Comparison of ENCODE assay signal across 25 mouse cellular contexts in genomic region chr4:144420644-144421043, GRCm38 (mm10). TPM values are rescaled to one million over a fixed set of nuclear protein-coding genes. Genes with fewer than 3 reads are reported as not detected.
DNase-seq lines count a peak whose midpoint lies in the region; ATAC-seq and TF ChIP-seq lines count a peak whose summit lies in the region.
"Had no signal": no experiment of that assay in that cellular context is flagged by ENCODE, and none has a peak within 500 bp of the region (broad histone marks: within the 10 kb centered on the region; RNA-seq: fewer than 3 reads in every experiment).

No protein-coding gene starts in this region.

- no peak for TF ChIP-seq EP300 in stomach, postnatal 0 days (optimal IDR thresholded peaks at IDR 0.05)

- TF ChIP-seq CTCF in gastrocnemius, adult 2 months (IDR thresholded peaks at IDR 0.05) = peak; percentile 8; the same call in 1 of the 2 replicates
- TF ChIP-seq CTCF in lung, adult 2 months (IDR thresholded peaks at IDR 0.05; ENCODE audit: insufficient read depth, low read length) = peak; percentile 36
- TF ChIP-seq CTCF in stomach, postnatal 0 days (IDR thresholded peaks at IDR 0.05; ENCODE audit: low read depth) = peak; percentile 66

- no peaks in the 10 kb centered on the region for H3K27me3 ChIP-seq in stomach, postnatal 0 days (ENCODE audit: control insufficient read depth, insufficient read depth, low read length)
- no peaks in the 10 kb centered on the region for H3K27me3 ChIP-seq in neural tube, embryonic 15.5 days (replicated peaks)
- H3K27me3 ChIP-seq: limb, embryonic 15.5 days; midbrain, embryonic 15.5 days had no signal

- no peak for DNase-seq in gastrocnemius, adult 2 months
- no peak for DNase-seq in gastrocnemius, postnatal 4 days (ENCODE audit: low spot score in 2 of 2)
- DNase-seq in lung, adult 2 months = no peak
- DNase-seq in lung, postnatal 25 days (ENCODE audit: low spot score) = no peak
- no peak for DNase-seq in stomach, postnatal 0 days (ENCODE audit: low spot score)
- no peak for DNase-seq in cerebellum, adult 9-11 months
- DNase-seq: adrenal gland, adult 8-10 months; cerebellum, adult 2 months; gastrocnemius, postnatal 14 days; lung, postnatal 14 days; right cerebral cortex, postnatal 4 days; thymus, adult 2 months had no signal

- peak; percentile 90 for ATAC-seq in common myeloid progenitor, adult 5-6 weeks (replicated peaks; ENCODE audit: low read depth, poor library complexity, severe bottlenecking)
- ATAC-seq in stomach, postnatal 0 days (ENCODE audit: low FRiP score, low TSS enrichment) = no peak
- ATAC-seq in neural tube, embryonic 15.5 days (ENCODE audit: low FRiP score) = no peak
- ATAC-seq: forebrain, embryonic 16.5 days; midbrain, embryonic 15.5 days had no signal

- no peak for TF ChIP-seq POLR2A in lung, adult 2 months (IDR thresholded peaks at IDR 0.05; ENCODE audit: borderline replicate concordance, extremely low read depth, low read depth, low read length)

- H3K36me3 ChIP-seq in stomach, postnatal 0 days (ENCODE audit: control insufficient read depth, insufficient read depth, low read length) = no peaks in the 10 kb centered on the region
- no peaks in the 10 kb centered on the region for H3K36me3 ChIP-seq in neural tube, embryonic 15.5 days
- H3K36me3 ChIP-seq: hindbrain, embryonic 10.5 days; limb, embryonic 15.5 days; midbrain, embryonic 15.5 days had no signal

- H3K4me1 ChIP-seq in lung, adult 2 months (ENCODE audit: control insufficient read depth, insufficient read depth, low read length) = no peaks in the 10 kb centered on the region
- no peaks in the 10 kb centered on the region for H3K4me1 ChIP-seq in stomach, postnatal 0 days (replicated peaks; ENCODE audit: control insufficient read depth, insufficient read depth)
- H3K4me1 ChIP-seq in neural tube, embryonic 15.5 days = no peaks in the 10 kb centered on the region
- H3K4me1 ChIP-seq: hindbrain, embryonic 10.5 days; limb, embryonic 15.5 days; midbrain, embryonic 15.5 days had no signal

- H3K4me3 ChIP-seq in gastrocnemius, adult 2 months = no peak overlapping the region
- no peak overlapping the region for H3K4me3 ChIP-seq in lung, adult 2 months (replicated peaks; ENCODE audit: extremely low read depth, low read depth, low read length)
- H3K4me3 ChIP-seq in stomach, postnatal 0 days (ENCODE audit: low read depth, low read length) = no peak overlapping the region
- no peak overlapping the region for H3K4me3 ChIP-seq in neural tube, embryonic 15.5 days (replicated peaks)
- H3K4me3 ChIP-seq: erythroblast, embryonic 14.5 days; hindbrain, embryonic 10.5 days; limb, embryonic 15.5 days; midbrain, embryonic 15.5 days had no signal

- no peaks in the 10 kb centered on the region for H3K9me3 ChIP-seq in stomach, postnatal 0 days (ENCODE audit: control insufficient read depth, low read length)
- H3K9me3 ChIP-seq in neural tube, embryonic 15.5 days (replicated peaks) = 0 out of 2 replicates have a peak, but pooled peaks cover 3% of the 10 kb centered on the region
- H3K9me3 ChIP-seq: limb, embryonic 15.5 days had no signal

- no peak overlapping the region for H3K27ac ChIP-seq in gastrocnemius, adult 2 months
- H3K27ac ChIP-seq in stomach, postnatal 0 days (replicated peaks) = no peak overlapping the region
- H3K27ac ChIP-seq in neural tube, embryonic 15.5 days (replicated peaks) = no peak overlapping the region
- H3K27ac ChIP-seq: hindbrain, embryonic 10.5 days; limb, embryonic 15.5 days; midbrain, embryonic 15.5 days had no signal

- intact Hi-C loops in gastrocnemius, adult 2 months (cut with DNase I) = no loop called here

- no peak overlapping the region for H3K9ac ChIP-seq in stomach, postnatal 0 days (ENCODE audit: low read length)
- H3K9ac ChIP-seq in neural tube, embryonic 15.5 days (replicated peaks) = no peak overlapping the region
- H3K9ac ChIP-seq: limb, embryonic 15.5 days; midbrain, embryonic 15.5 days had no signal

- H3K4me2 ChIP-seq in stomach, postnatal 0 days (replicated peaks; ENCODE audit: low read depth) = no peak overlapping the region
- H3K4me2 ChIP-seq in neural tube, embryonic 15.5 days = no peak overlapping the region
- H3K4me2 ChIP-seq: heart, embryonic 11.5 days; limb, embryonic 15.5 days; midbrain, embryonic 15.5 days had no signal

RNA-seq across cellular contexts. Expression of gene Pramef12, which starts 12.4 kb away (rescaled TPM):
- not detected for total RNA-seq in gastrocnemius, adult 2 months (2021)
- not detected for total RNA-seq in gastrocnemius, postnatal 4 days (2021)
- polyA plus RNA-seq in lung, adult 2 months (2012; rRNA removed) = 0.50 and 0.75 TPM in 2 replicates
- not detected in 2 replicates for total RNA-seq in common myeloid progenitor, adult 5-6 weeks (2017)
- polyA plus RNA-seq in stomach, postnatal 0 days (2015; fragmentation: Nextera tagmentation; extraction: Ambion mirVana) = 0.25 and 0.28 TPM in 2 replicates
- polyA plus RNA-seq in neural tube, embryonic 15.5 days (2015; fragmentation: Nextera tagmentation; extraction: Ambion mirVana) = not detected in 2 replicates
- total RNA-seq: adrenal gland, adult 8-10 months; layer of hippocampus, adult 8-10 months; left cerebral cortex, postnatal 14 days had no signal
- polyA plus RNA-seq: cerebellum, adult 2 months; erythroblast, embryonic 14.5 days; forebrain, embryonic 16.5 days; heart, embryonic 11.5 days; hindbrain, embryonic 10.5 days; midbrain, embryonic 15.5 days; neural tube, embryonic 11.5 days had no signal

RNA-seq across cellular contexts. Expression of gene 1700012P22Rik, which starts 17.9 kb away (rescaled TPM):
- total RNA-seq in gastrocnemius, adult 2 months (2021) = not detected
- total RNA-seq in gastrocnemius, postnatal 4 days (2021) = not detected
- 0.12 TPM in 1 of 2 replicates, not detected in the other for polyA plus RNA-seq in lung, adult 2 months (2012; rRNA removed)
- total RNA-seq in common myeloid progenitor, adult 5-6 weeks (2017) = not detected in 2 replicates
- not detected in 2 replicates for polyA plus RNA-seq in stomach, postnatal 0 days (2015; fragmentation: Nextera tagmentation; extraction: Ambion mirVana)
- polyA plus RNA-seq in neural tube, embryonic 15.5 days (2015; fragmentation: Nextera tagmentation; extraction: Ambion mirVana) = not detected in 2 replicates
- total RNA-seq: adrenal gland, adult 8-10 months; ES-E14; gastrocnemius, postnatal 14 days; layer of hippocampus, adult 8-10 months; left cerebral cortex, postnatal 14 days had no signal
- polyA plus RNA-seq: cerebellum, adult 2 months; erythroblast, embryonic 14.5 days; forebrain, embryonic 16.5 days; heart, embryonic 11.5 days; kidney, embryonic 16.5 days; limb, embryonic 15.5 days; neural tube, embryonic 11.5 days; thymus, adult 2 months had no signal

RNA-seq across cellular contexts. Expression of gene Gm9944, which starts 32.5 kb away (rescaled TPM):
- not detected for total RNA-seq in gastrocnemius, adult 2 months (2021)
- total RNA-seq in gastrocnemius, postnatal 4 days (2021) = not detected
- not detected in 2 replicates for polyA plus RNA-seq in lung, adult 2 months (2012; rRNA removed)
- total RNA-seq in common myeloid progenitor, adult 5-6 weeks (2017) = not detected in 2 replicates
- polyA plus RNA-seq in stomach, postnatal 0 days (2015; fragmentation: Nextera tagmentation; extraction: Ambion mirVana) = not detected in 2 replicates
- not detected in 2 replicates for polyA plus RNA-seq in neural tube, embryonic 15.5 days (2015; fragmentation: Nextera tagmentation; extraction: Ambion mirVana)
- total RNA-seq: adrenal gland, adult 8-10 months; ES-E14; gastrocnemius, postnatal 14 days; layer of hippocampus, adult 8-10 months; left cerebral cortex, postnatal 14 days had no signal
- polyA plus RNA-seq: cerebellum, adult 2 months; erythroblast, embryonic 14.5 days; forebrain, embryonic 16.5 days; heart, embryonic 11.5 days; hindbrain, embryonic 10.5 days; kidney, embryonic 16.5 days; limb, embryonic 15.5 days; midbrain, embryonic 15.5 days; neural tube, embryonic 11.5 days; thymus, adult 2 months had no signal

RNA-seq across cellular contexts. Expression of gene Pramef20, which starts 42.9 kb away (rescaled TPM):
- total RNA-seq in gastrocnemius, adult 2 months (2021) = not detected
- not detected for total RNA-seq in gastrocnemius, postnatal 4 days (2021)
- not detected in 2 replicates for polyA plus RNA-seq in lung, adult 2 months (2012; rRNA removed)
- not detected in 2 replicates for total RNA-seq in common myeloid progenitor, adult 5-6 weeks (2017)
- polyA plus RNA-seq in stomach, postnatal 0 days (2015; fragmentation: Nextera tagmentation; extraction: Ambion mirVana) = not detected in 2 replicates
- not detected in 2 replicates for polyA plus RNA-seq in neural tube, embryonic 15.5 days (2015; fragmentation: Nextera tagmentation; extraction: Ambion mirVana)
- total RNA-seq: adrenal gland, adult 8-10 months; ES-E14; gastrocnemius, postnatal 14 days; layer of hippocampus, adult 8-10 months; left cerebral cortex, postnatal 14 days had no signal
- polyA plus RNA-seq: cerebellum, adult 2 months; erythroblast, embryonic 14.5 days; forebrain, embryonic 16.5 days; heart, embryonic 11.5 days; hindbrain, embryonic 10.5 days; kidney, embryonic 16.5 days; limb, embryonic 15.5 days; midbrain, embryonic 15.5 days; neural tube, embryonic 11.5 days; thymus, adult 2 months had no signal

RNA-seq across cellular contexts. Expression of gene Aadacl3, which starts 42.9 kb away (rescaled TPM):
- total RNA-seq in gastrocnemius, adult 2 months (2021) = not detected
- total RNA-seq in gastrocnemius, postnatal 4 days (2021) = not detected
- polyA plus RNA-seq in lung, adult 2 months (2012; rRNA removed) = not detected in 2 replicates
- total RNA-seq in common myeloid progenitor, adult 5-6 weeks (2017) = not detected in 2 replicates
- 0.11 and 0.17 TPM in 2 replicates for polyA plus RNA-seq in stomach, postnatal 0 days (2015; fragmentation: Nextera tagmentation; extraction: Ambion mirVana)
- not detected in 2 replicates for polyA plus RNA-seq in neural tube, embryonic 15.5 days (2015; fragmentation: Nextera tagmentation; extraction: Ambion mirVana)
- total RNA-seq: adrenal gland, adult 8-10 months; ES-E14; gastrocnemius, postnatal 14 days; layer of hippocampus, adult 8-10 months; left cerebral cortex, postnatal 14 days had no signal
- polyA plus RNA-seq: cerebellum, adult 2 months; erythroblast, embryonic 14.5 days; forebrain, embryonic 16.5 days; heart, embryonic 11.5 days; hindbrain, embryonic 10.5 days; kidney, embryonic 16.5 days; limb, embryonic 15.5 days; midbrain, embryonic 15.5 days; neural tube, embryonic 11.5 days; thymus, adult 2 months had no signal

Comparison
In these comparisons a context has a peak if more than half of its experiments do, and no peak if none do; other contexts are left out.
1. CTCF ChIP-seq: peak in every context shown above with its lines; median percentile 66 in stomach, postnatal 0 days; 36 in lung, adult 2 months; 8 in gastrocnemius, adult 2 months.